Mouse (Mus musculus) adrenal gland, postnatal 14 days (tissue): Measurements from ENCODE around the gene Khk. TPM values are rescaled to one million over a fixed set of nuclear protein-coding genes. Genes with fewer than 3 reads are reported as not detected.

ENCODE experiments used
- DNase-seq: peaks from one replicate; pipeline ENCODE4 v3.0.0; 2021; ENCODE audit warnings: mixed read lengths
- total RNA-seq: library from RNA; stranded (reverse); gene quantifications from 2 replicates; pipeline ENCODE4 v1.2.3, GENCODE M21; 2021

Khk gene
- total RNA-seq, 1 experiment from 2014 or later, result 70.5 TPM

DNA sequence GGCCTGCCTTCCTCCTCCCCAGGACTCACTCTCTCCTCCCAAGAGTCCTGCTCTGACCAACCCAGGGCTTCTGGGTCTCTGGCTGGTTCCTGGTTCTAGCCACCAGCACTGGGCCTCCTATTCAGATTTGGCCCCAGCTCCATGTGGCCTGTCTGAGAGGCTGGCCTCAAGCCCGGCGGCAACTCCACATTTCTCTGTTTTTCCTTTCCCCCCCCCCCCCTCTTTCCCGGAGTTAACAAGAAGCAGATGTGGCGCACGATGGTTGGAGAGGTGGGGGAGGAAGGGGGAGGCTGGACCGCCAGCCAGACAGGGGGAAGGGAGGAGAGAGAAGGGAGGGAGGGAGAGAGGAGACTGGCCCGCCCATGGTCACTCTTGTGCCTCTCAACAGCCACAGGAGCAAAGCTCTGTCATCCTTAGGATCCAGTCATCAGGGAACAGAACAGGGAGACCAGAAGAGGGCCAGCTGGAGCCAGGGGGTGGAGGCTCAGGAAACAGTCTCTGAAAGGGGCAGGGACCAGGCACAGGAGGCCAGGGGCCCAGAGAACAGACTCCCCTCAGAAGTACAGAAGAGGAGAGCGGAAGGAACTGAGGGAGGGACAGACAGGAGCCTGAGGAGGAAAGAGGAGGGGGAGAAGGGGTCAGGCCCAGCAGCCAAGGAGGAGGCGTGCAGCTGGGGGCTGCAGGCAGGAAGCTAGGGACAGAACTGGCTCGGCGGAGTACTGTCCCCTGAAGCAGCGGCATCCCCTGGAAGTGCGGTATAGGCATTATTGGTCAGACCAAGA lies 8.0 kb upstream of the Khk start, which contains the start of gene Emilin1:
TSS of gene Emilin1 (plus strand) at position 343 of the 782 bp plus-strand sequence.
- DNase-seq, result peak; percentile 73

GRCm38 (mm10) chr5:30914101-30914635 lies 7.1 kb upstream of the Khk start:
- no peak for DNase-seq

GRCm38 (mm10) chr5:30914849-30915248 lies 6.4 kb upstream of the Khk start:
- no peak for DNase-seq

- no peak for DNase-seq
Measured at GRCm38 (mm10) chr5:30915456-30915855, 5.8 kb upstream of the Khk start.

DNA sequence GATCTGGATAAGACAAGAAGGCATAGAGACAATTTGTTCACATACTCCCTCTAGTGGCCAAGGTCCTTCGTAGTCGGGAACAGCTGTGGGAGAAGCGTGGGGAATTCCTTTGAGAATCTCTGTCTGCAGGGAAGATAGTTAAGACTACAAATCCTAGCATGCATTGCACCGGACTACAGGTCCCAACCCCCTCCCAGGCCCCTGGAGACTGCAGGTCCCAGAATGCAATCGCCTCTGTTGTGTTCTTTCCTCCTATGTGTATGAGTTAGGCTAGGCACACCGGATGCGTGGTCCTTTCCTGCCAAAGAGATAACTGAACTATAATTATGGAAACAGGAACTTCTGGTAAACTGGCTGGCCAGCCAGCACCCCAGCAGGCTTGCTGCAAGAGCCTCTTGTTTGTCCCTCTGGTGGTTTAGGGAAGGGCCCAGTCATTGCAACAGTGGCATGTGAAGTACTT lies 5.2 kb upstream of the Khk start:
- DNase-seq, result peak; percentile 93

DNA sequence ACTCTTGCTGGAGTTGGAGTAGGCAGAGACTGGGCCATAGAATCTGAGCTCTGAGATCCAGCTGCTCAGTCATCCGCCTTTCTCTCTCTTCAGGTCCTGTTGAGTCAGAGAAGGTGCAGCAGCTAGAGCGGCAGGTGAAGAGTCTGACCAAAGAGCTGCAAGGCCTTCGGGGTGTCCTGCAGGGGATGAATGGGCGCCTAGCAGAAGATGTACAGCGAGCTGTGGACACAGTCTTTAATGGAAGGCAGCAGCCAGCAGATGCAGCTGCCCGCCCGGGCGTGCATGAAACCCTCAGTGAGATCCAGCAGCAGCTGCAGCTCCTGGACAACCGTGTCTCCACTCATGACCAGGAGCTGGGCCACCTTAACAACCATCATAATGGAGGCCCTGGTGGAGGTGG lies 4.4 kb upstream of the Khk start:
- no peak for DNase-seq

DNA sequence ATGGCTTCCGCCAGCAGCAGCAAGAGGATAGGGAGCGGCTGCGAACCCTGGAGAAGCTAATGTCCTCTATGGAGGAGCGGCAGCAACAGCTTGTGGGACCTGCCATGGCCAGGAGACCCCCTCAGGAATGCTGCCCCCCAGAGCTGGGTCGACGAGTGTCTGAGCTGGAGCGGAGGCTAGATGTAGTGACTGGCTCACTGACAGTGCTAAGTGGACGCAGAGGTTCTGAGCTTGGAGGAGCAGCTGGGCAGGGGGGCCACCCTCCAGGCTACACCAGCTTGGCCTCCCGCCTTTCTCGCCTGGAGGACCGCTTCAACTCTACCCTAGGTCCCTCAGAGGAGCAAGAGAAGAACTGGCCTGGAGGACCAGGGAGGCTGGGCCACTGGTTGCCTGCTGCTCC lies 3.9 kb upstream of the Khk start:
- DNase-seq, result no peak

GRCm38 (mm10) chr5:30917891-30918670 lies 3.1 kb upstream of the Khk start:
- DNase-seq, result no peak

- DNase-seq, result no peak
Measured at GRCm38 (mm10) chr5:30918691-30919090, 2.5 kb upstream of the Khk start.

- DNase-seq, result no peak
Measured at GRCm38 (mm10) chr5:30919831-30920614, 1.2 kb upstream of the Khk start.

DNA sequence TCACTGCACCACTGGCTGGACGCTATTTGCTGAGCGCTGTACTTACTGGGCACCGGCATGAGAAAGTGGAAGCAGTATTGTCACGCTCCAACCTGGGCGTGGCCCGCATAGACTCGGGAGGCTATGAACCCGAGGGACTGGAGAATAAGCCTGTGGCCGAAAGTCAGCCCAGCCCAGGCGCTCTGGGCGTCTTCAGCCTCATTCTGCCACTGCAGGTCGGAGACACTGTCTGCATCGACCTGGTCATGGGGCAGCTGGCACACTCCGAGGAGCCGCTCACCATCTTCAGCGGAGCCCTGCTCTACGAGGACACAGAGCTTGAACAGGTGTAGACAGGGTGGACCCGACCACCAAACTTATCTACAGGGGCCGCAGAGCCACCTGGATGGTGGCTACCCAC lies 610 bp upstream of the Khk start:
- DNase-seq, result no peak

DNA sequence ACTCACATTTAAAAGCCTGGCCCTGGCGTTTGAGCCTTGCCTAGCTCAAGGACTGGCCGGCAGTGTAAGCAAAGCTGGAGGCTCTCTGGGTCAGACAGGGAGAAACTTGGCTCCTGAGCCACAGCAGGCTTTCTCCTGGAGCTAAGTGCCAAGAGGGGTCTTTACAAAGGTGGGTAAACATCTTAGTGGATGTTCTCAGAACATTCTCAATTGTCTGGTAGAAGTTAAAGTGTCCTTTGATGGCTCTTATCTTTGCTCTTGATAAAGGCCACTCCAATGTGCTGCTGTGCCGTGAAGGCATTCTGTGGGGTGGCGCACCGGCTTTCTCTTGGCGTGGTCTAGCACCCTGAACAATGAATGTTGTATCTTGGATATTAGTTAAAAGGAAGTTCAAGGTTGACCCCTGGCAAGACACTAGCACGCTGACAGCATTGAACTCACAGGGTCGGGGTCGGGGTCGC lies 1.4 kb downstream of the Khk start:
- DNase-seq, result no peak

DNA sequence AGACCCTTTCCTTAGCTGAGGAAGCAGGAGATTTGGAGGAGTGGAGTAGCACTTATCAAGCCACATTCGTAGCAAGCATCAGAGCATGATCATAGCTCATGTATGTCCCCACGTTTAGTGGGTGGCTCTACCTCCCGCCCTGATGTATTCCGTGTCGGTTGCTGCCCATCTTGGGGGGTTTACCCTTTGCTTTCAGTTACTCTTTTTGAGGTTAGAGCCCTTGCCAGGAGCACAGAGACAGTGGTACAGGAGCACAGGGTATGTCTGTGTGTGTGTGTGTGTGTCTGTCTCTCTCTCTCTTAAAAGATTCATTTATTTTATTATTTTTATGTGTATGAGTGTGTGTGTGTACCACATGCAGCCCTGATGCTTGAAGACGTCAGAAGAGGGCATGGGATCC lies 1.9 kb downstream of the Khk start:
- no peak for DNase-seq

- DNase-seq, result no peak
Measured at GRCm38 (mm10) chr5:30924614-30925013, 3.4 kb downstream of the Khk start.

DNA sequence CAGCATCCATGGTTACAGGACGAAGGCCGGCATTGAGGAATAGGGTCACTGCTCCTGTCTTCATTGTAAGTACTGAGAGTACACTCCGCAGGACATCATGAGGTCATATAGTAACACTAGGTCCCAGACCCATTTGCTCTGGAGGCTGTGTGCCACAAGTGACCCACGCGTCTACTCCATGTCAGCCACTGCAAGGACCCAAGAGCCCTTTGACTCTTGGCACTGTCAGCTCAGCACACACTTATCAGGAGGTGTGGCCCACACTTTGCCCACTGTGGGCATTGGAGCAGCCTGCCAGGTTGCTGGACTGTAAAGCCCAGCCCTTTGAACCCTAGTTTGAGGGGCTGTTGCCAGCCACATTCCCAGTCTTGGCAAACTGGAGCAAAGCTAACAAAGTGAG lies 4.0 kb downstream of the Khk start:
- DNase-seq, result no peak

- no peak for DNase-seq
Measured at GRCm38 (mm10) chr5:30926073-30926472, 4.8 kb downstream of the Khk start.

DNA sequence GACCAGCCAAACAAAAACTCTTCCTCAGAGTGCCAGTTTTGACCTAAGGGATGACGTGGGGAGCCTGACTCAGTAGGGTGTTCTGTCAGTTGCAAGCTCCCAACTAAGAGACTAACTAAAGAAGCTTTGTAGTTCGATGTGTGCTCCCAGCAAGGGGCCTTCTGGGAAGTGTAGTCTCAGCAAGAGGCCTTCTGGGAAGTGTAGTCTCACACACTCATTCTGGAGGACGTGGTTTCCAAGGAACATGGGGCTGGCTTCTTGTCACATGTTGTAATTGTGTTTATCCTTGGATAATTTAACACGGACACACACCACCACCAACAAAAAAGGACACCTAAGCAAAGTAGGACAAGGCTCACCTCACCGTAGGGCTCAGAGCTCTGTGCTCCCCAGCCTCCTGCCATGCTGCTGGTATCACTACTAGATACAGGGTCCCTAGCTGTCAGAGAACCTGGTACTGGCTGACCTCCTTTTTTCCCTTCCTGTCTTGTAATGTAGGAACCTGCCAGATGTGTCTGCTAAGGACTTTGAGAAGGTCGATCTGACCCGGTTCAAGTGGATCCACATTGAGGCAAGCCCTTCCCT lies 6.8 kb downstream of the Khk start:
- peak; percentile 62 for DNase-seq

GRCm38 (mm10) chr5:30930121-30930520 lies 8.9 kb downstream of the Khk start:
- DNase-seq, result peak; percentile 85

- DNase-seq, result no peak
Measured at GRCm38 (mm10) chr5:30930846-30931245, 9.6 kb downstream of the Khk start.

DNA sequence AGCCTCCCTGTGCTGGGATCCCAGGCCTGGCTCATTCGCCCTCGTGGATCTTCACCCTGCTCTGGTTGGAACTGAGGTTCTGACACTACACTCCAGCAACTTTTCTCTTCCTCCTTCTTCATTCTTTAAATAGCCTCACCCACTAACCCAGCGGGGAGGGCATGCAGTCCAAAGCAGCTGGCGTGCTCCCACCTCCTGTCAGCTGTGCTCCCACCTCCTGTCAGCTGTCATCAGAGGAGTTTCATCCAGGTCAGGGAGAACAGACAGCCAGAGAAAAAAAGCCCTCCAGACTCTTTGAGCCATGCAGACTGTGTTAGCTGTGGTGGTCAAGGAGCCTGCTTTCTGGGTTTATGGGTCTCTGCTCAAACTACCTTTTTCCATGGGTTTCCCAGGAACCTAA lies 10.1 kb downstream of the Khk start:
- DNase-seq, result no peak

DNA sequence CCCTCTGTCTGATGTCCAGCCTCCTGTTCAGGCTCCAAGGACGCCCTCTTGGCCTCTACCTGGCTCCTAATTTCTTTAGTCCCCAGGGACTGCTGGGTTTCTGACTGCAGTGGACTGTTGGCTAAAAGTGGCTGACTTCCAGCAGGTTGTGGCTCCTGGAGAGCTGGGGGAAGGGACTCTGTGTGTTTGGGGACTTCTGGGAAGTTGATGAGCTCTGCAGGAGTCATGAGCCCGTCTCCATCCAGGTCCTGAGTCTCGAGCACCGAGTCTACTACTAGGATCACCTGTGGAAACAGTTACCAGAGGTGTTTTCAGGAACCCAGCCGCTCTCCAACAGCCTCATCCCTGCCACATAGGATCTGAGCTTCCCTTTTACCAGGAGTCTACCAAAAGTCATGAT lies 12.5 kb downstream of the Khk start:
- no peak for DNase-seq
